Mouse (Mus musculus) spleen, embryonic (tissue): ENCODE results near the gene Dnmt1.

Experiments
- CTCF ChIA-PET: fragments of 350-600 bp; sonication (Branson Sonifier 250); formaldehyde crosslinking; loops from one replicate; lab custom pipeline; 2022; lab: Charles Lee

Dnmt1 gene

GRCm38 (mm10) chr9:20978409-20979095 is 18.9 kb upstream of the Dnmt1 start:
- CTCF ChIA-PET: no interaction called here

GRCm38 (mm10) chr9:20976961-20977689 is 17.4 kb upstream of the Dnmt1 start:
- CTCF ChIA-PET: no interaction called here

GRCm38 (mm10) chr9:20976216-20976960 is 16.7 kb upstream of the Dnmt1 start, which contains the start of gene S1pr2:
Gene S1pr2, minus strand, starts transcription at chr9:20976781.
- CTCF ChIA-PET: no interaction called here

GRCm38 (mm10) chr9:20975431-20976215 is 15.9 kb upstream of the Dnmt1 start:
- CTCF ChIA-PET: no interaction called here

- CTCF ChIA-PET: no interaction called here
These were observed 14.0 kb upstream of the Dnmt1 start for GRCm38 (mm10) chr9:20973682-20974075.

- CTCF ChIA-PET: no interaction called here
These were observed 13.5 kb upstream of the Dnmt1 start for GRCm38 (mm10) chr9:20973001-20973681.

GRCm38 (mm10) chr9:20972141-20972992 is 12.7 kb upstream of the Dnmt1 start:
- CTCF ChIA-PET: no interaction called here

- CTCF ChIA-PET: no interaction called here
These were observed 12.1 kb upstream of the Dnmt1 start for GRCm38 (mm10) chr9:20971751-20972140.

- CTCF ChIA-PET: no interaction called here
These were observed 7.1 kb upstream of the Dnmt1 start for GRCm38 (mm10) chr9:20966747-20967146.

- CTCF ChIA-PET: no interaction called here
These were observed 6.3 kb upstream of the Dnmt1 start for GRCm38 (mm10) chr9:20966008-20966407.

- CTCF ChIA-PET: no interaction called here
These were observed 5.9 kb upstream of the Dnmt1 start for GRCm38 (mm10) chr9:20965606-20966005.

- CTCF ChIA-PET: interaction anchor here (0.5 to 0.6 kb wide), 2 partner anchors 13 to 26 kb away, joined by 4 to 6 read pairs; no protein-coding TSS in a partner anchor
These were observed 1.9 kb upstream of the Dnmt1 start for GRCm38 (mm10) chr9:20961557-20961956.

- CTCF ChIA-PET: interaction anchor here (0.6 kb wide), 1 partner anchor 30 kb away, joined by 4 read pairs; no protein-coding TSS in a partner anchor
These were observed 2.7 kb downstream of the Dnmt1 start for GRCm38 (mm10) chr9:20956989-20957388.

- CTCF ChIA-PET: interaction anchor here (0.6 to 1.1 kb wide), 4 partner anchors 28 to 987 kb away, joined by 3 to 4 read pairs (median 4); no protein-coding TSS in a partner anchor
These were observed 7.0 kb downstream of the Dnmt1 start for GRCm38 (mm10) chr9:20952520-20953227.

- CTCF ChIA-PET: interaction anchor here (0.6 to 1.1 kb wide), 2 partner anchors 28 to 158 kb away, joined by 3 to 4 read pairs; no protein-coding TSS in a partner anchor
These were observed 7.6 kb downstream of the Dnmt1 start for GRCm38 (mm10) chr9:20951966-20952519.

- CTCF ChIA-PET: no interaction called here
These were observed 8.2 kb downstream of the Dnmt1 start for GRCm38 (mm10) chr9:20951441-20951840.

GRCm38 (mm10) chr9:20950419-20950818 is 9.3 kb downstream of the Dnmt1 start:
- CTCF ChIA-PET: interaction anchor here (0.6 kb wide), 1 partner anchor 627 kb away, joined by 4 read pairs; no protein-coding TSS in a partner anchor

GRCm38 (mm10) chr9:20946066-20946880 is 13.4 kb downstream of the Dnmt1 start:
- CTCF ChIA-PET: no interaction called here
